Mouse (Mus musculus): ENCODE measurements around the gene 2310079G19Rik. TPM values are rescaled to one million over a fixed set of nuclear protein-coding genes. Genes with fewer than 3 reads are reported as not detected.

Gene 2310079G19Rik
- polyA plus RNA-seq, 1 experiment from 2014 or later = not detected

DNA sequence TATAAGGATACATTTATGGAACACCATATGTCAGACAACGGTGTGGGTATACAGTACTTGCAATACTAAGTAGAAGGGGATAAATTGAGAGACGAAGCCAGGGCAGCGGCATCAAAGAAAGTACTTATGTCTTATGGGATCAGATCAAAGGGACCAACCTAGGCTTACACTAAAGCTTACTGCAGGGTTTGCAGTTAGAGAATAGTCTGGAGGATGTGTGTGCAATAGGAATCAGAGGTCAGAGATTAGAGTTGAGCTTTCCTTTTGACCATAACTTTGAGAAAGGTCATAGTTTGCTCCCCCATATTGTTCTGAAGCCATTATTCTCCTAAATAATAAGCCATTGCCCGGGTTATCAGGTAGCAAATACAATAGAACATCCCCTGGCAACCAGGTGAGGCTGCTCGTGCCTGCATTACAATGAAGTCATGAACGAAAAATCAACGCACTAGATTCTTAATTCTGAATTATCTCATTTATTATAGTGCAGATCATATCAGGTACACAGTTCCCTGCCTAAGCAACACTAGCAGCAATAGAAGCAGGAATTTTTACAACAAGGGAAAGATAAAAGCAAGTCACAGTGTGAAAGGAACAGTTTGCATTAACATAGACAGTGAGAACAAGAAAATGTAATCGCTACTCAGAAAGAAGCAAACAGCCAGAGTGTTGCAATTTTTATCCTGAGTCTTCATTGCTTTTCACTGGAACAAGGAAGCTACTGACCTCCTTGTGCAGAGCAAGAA lies 19.1 kb upstream of the 2310079G19Rik start:
- H3K27ac ChIP-seq (ENCODE audit: low read length) = no peak overlapping the region
- no peaks in the 10 kb centered on the region for H3K9me3 ChIP-seq (ENCODE audit: low read length)
- no peak for DNase-seq (ENCODE audit: low spot score)
- H3K4me2 ChIP-seq (replicated peaks; ENCODE audit: low read depth, low read length) = no peak overlapping the region
- H3K27me3 ChIP-seq (replicated peaks; ENCODE audit: insufficient read depth, low read length) = no peaks in the 10 kb centered on the region
- H3K36me3 ChIP-seq (ENCODE audit: insufficient read depth, low read length) = no peaks in the 10 kb centered on the region
- H3K9ac ChIP-seq (replicated peaks; ENCODE audit: low read depth) = no peak overlapping the region
- no peak overlapping the region for H3K4me3 ChIP-seq (ENCODE audit: low read depth, low read length)
- 73% methylated on average over 8 of the region's 8 CpGs for WGBS
- no peak for ATAC-seq
- no peaks in the 10 kb centered on the region for H3K4me1 ChIP-seq (ENCODE audit: insufficient read depth, low read depth, low read length)
- no peak for TF ChIP-seq EP300 (IDR thresholded peaks at IDR 0.05)
- no peak for TF ChIP-seq CTCF (IDR thresholded peaks at IDR 0.05)

DNA sequence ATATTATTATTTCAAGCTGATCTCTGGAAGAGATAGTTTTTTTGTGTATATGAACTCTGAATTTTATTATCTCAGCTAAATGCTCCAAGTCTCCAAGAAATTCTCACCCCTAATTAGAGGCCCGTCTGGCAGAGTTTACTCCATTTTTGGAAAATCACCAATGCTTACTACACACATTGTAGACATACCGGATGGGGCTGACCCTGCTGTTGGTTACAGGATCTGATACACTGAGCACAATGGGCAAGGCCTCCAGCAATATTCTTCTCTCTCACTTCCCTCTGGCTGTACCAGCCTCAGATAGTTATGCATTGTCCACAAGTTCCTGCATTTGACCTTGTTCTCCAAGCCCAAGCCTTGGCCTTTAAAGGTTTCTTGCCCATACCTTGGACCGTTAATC lies 12.6 kb upstream of the 2310079G19Rik start:
- Histone ChIP-seq H3K9me3 (ENCODE audit: low read length) (no peaks in the 10 kb centered on the region), H3K4me1 (ENCODE audit: insufficient read depth, low read depth, low read length) (no peaks in the 10 kb centered on the region), H3K4me2 (replicated peaks; ENCODE audit: low read depth, low read length) (no peak overlapping the region), H3K27ac (ENCODE audit: low read length) (no peak overlapping the region), H3K9ac (replicated peaks; ENCODE audit: low read depth) (no peak overlapping the region), H3K36me3 (ENCODE audit: insufficient read depth, low read length) (no peaks in the 10 kb centered on the region), H3K4me3 (ENCODE audit: low read depth, low read length) (no peak overlapping the region), H3K27me3 (replicated peaks; ENCODE audit: insufficient read depth, low read length) (no peaks in the 10 kb centered on the region)
- no peak for ATAC-seq
- TF ChIP-seq CTCF (IDR thresholded peaks at IDR 0.05) = no peak
- TF ChIP-seq EP300 (IDR thresholded peaks at IDR 0.05) = no peak
- no peak for DNase-seq (ENCODE audit: low spot score)
- 75% methylated on average over 3 of the region's 3 CpGs for WGBS

DNA sequence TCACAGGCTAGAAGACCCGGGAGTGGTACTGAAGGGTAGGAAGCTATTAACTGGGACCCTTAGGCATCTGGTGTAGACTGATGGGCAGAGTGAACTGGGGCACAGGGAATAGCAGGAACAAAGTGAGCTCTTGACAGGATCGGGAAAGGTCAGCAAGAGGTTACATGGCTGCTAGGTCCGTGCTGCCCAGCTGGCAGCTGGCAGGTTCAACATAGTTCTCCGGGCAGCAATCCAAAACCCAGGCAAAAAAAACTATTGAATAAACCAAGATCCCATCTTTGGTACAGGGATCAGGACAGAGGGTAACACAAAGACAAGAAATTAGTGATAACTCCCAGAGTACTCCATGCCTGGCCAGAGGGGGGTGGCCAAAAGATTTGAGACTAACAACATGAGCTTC lies 7.7 kb upstream of the 2310079G19Rik start:
- H3K4me2 ChIP-seq (replicated peaks; ENCODE audit: low read depth, low read length) = no peak overlapping the region
- TF ChIP-seq EP300 (IDR thresholded peaks at IDR 0.05) (no peak), CTCF (IDR thresholded peaks at IDR 0.05) (no peak)
- H3K9ac ChIP-seq (replicated peaks; ENCODE audit: low read depth) = no peak overlapping the region
- H3K27me3 ChIP-seq (replicated peaks; ENCODE audit: insufficient read depth, low read length) = no peaks in the 10 kb centered on the region
- H3K4me3 ChIP-seq (ENCODE audit: low read depth, low read length) = no peak overlapping the region
- 32% methylated on average over 4 of the region's 4 CpGs for WGBS
- ATAC-seq (no peak), DNase-seq (ENCODE audit: low spot score) (no peak)
- H3K9me3 ChIP-seq (ENCODE audit: low read length) = no peaks in the 10 kb centered on the region
- no peaks in the 10 kb centered on the region for H3K4me1 ChIP-seq (ENCODE audit: insufficient read depth, low read depth, low read length)
- no peak overlapping the region for H3K27ac ChIP-seq (ENCODE audit: low read length)
- no peaks in the 10 kb centered on the region for H3K36me3 ChIP-seq (ENCODE audit: insufficient read depth, low read length)

DNA sequence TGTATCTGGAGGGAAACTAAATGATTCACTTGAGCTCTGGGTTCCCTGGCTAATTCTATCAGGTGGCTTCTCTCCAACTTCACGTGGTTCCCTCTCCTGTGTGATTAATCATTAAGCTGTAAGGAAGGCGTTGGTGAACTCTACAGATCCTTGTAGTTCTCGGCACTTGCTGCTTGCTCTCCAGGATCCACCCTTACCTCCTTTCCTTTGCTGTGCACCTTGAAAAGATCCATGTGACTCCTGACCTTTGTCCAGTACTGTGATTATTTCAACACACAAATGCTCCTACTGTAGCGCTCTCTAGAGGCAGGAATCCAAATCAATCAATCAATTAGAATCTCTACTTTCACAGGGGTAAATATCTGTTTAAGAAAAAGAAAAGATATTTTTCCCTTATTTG lies 4.0 kb upstream of the 2310079G19Rik start:
- Histone ChIP-seq H3K9ac (replicated peaks; ENCODE audit: low read depth) (no peak overlapping the region), H3K27me3 (replicated peaks; ENCODE audit: insufficient read depth, low read length) (no peaks in the 10 kb centered on the region), H3K9me3 (ENCODE audit: low read length) (no peaks in the 10 kb centered on the region), H3K27ac (ENCODE audit: low read length) (no peak overlapping the region), H3K4me2 (replicated peaks; ENCODE audit: low read depth, low read length) (no peak overlapping the region), H3K4me1 (ENCODE audit: insufficient read depth, low read depth, low read length) (no peaks in the 10 kb centered on the region), H3K4me3 (ENCODE audit: low read depth, low read length) (no peak overlapping the region), H3K36me3 (ENCODE audit: insufficient read depth, low read length) (no peaks in the 10 kb centered on the region)
- 30% methylated on average over 4 of the region's 4 CpGs for whole genome bisulfite sequencing
- TF ChIP-seq EP300 (IDR thresholded peaks at IDR 0.05) (no peak), CTCF (IDR thresholded peaks at IDR 0.05) (no peak)
- ATAC-seq (no peak), DNase-seq (ENCODE audit: low spot score) (peak; percentile 7)

DNA sequence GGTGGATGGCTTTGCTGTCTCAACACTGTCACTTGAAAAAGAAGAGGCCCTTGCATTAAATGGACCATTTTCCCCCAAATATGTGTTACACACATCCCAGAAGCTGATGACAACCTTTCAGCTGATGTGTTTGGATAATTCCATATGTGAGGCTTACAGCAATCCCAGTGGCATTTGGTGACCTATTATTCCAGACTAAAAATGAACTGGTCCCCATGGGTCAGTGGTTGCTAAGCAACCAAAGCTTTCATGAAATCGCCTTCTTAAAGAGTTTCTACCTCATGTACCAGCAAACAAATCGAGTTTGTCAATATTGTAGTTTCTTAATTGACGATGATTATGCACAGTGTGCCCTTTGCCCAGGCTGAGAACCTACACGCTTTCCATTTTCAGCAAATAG lies 14.8 kb downstream of the 2310079G19Rik start:
- TF ChIP-seq EP300 (IDR thresholded peaks at IDR 0.05) (no peak), CTCF (IDR thresholded peaks at IDR 0.05) (no peak)
- ATAC-seq = no peak
- DNase-seq (ENCODE audit: low spot score) = no peak
- no peak overlapping the region for H3K9ac ChIP-seq (replicated peaks; ENCODE audit: low read depth)
- H3K4me1 ChIP-seq (ENCODE audit: insufficient read depth, low read depth, low read length) = no peaks in the 10 kb centered on the region
- H3K27me3 ChIP-seq (replicated peaks; ENCODE audit: insufficient read depth, low read length) = 0 out of 2 replicates have a peak, but pooled peaks cover 11% of the 10 kb centered on the region
- no peak overlapping the region for H3K4me3 ChIP-seq (ENCODE audit: low read depth, low read length)
- WGBS = 73% methylated on average over 4 of the region's 4 CpGs
- no peak overlapping the region for H3K4me2 ChIP-seq (replicated peaks; ENCODE audit: low read depth, low read length)
- H3K36me3 ChIP-seq (ENCODE audit: insufficient read depth, low read length) = no peaks in the 10 kb centered on the region
- no peak overlapping the region for H3K27ac ChIP-seq (ENCODE audit: low read length)
- H3K9me3 ChIP-seq (ENCODE audit: low read length) = no peaks in the 10 kb centered on the region

DNA sequence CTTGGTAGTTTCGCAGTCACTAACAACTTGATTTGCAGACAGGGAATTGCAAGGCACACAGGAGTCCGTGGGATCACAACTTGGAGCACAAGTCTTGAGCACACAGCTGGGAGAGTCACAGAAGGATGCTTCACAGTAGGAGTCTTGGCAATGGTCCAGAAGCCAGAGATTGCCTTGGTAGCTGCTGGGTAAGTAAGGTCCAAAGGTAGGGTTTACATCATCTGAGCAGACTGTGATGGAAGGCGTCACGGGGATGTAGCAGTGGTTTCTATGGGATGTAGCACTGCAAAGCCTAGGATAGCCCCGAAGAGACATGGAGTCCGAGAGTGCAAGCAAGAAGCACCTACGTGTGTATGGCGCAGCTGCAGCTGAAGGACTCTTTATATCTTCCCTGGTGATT lies 15.5 kb downstream of the 2310079G19Rik start, which contains the start of gene Krtap24-1:
Gene Krtap24-1 (minus strand): TSS at position 358 of the 400 bp plus-strand sequence.
- no peak within 1 kb of the TSS for H3K4me3 ChIP-seq (ENCODE audit: low read depth, low read length)
- DNase-seq (ENCODE audit: low spot score) (no peak), ATAC-seq (no peak)
- H3K9me3 ChIP-seq (ENCODE audit: low read length) = no peaks in the 10 kb centered on the region
- 0 out of 2 replicates have a peak, but pooled peaks cover 8% of the 10 kb centered on the region for H3K27me3 ChIP-seq (replicated peaks; ENCODE audit: insufficient read depth, low read length)
- TF ChIP-seq CTCF (IDR thresholded peaks at IDR 0.05) (no peak), EP300 (IDR thresholded peaks at IDR 0.05) (no peak)
- no peaks in the 10 kb centered on the region for H3K36me3 ChIP-seq (ENCODE audit: insufficient read depth, low read length)
- WGBS = 84% methylated on average over 8 of the region's 8 CpGs
- no peaks in the 10 kb centered on the region for H3K4me1 ChIP-seq (ENCODE audit: insufficient read depth, low read depth, low read length)
- H3K4me2 ChIP-seq (replicated peaks; ENCODE audit: low read depth, low read length) = no peak within 1 kb of the TSS
- H3K9ac ChIP-seq (replicated peaks; ENCODE audit: low read depth) = no peak within 1 kb of the TSS
- H3K27ac ChIP-seq (ENCODE audit: low read length) = no peak within 1 kb of the TSS

Data from lung, postnatal 0 days (tissue).